Mouse (Mus musculus): ENCODE measurements around the gene Hspg2.

GRCm38 (mm10) chr4:137470701-137471317, 2.2 kb downstream of the Hspg2 start:
- no peak for TF ChIP-seq USF1 (IDR thresholded peaks at IDR 0.05; ENCODE audit: low read depth)
- no peak for TF ChIP-seq CTCF (IDR thresholded peaks at IDR 0.05; ENCODE audit: control insufficient read depth, insufficient read depth, insufficient read length)
